Mouse (Mus musculus) cerebellum, adult 11-12 months (tissue): ENCODE measurements around the gene Gm10322.
A peak's percentile ranks its signal among the peaks of the same experiment; 100 is the strongest.

ENCODE experiments used
- DNase-seq: peaks from one replicate; pipeline ENCODE4 v3.0.0; 2022

Gene Gm10322

GRCm38 (mm10) chr10:59602891-59603290 is 13.0 kb upstream of the Gm10322 start:
- peak; percentile 60 for DNase-seq

- peak; percentile 35 for DNase-seq
Measured at GRCm38 (mm10) chr10:59603843-59604242, 12.0 kb upstream of the Gm10322 start.

- no peak for DNase-seq
Measured at GRCm38 (mm10) chr10:59604879-59605464, 10.9 kb upstream of the Gm10322 start.

GRCm38 (mm10) chr10:59613276-59613675 is 2.6 kb upstream of the Gm10322 start:
- DNase-seq: no peak

- peak; percentile 77 for DNase-seq
Measured at GRCm38 (mm10) chr10:59614141-59614540, 1.7 kb upstream of the Gm10322 start.

- peak; percentile 64 for DNase-seq
Measured at GRCm38 (mm10) chr10:59615411-59615810, 452 bp upstream of the Gm10322 start.

GRCm38 (mm10) chr10:59616522-59616921 is 659 bp downstream of the Gm10322 start, which contains the start of gene Mcu:
Gene Mcu, minus strand, starts transcription at chr10:59616692.
- DNase-seq: peak; percentile 97

GRCm38 (mm10) chr10:59617776-59618175 is 1.9 kb downstream of the Gm10322 start:
- DNase-seq: no peak

- no peak for DNase-seq
Measured at GRCm38 (mm10) chr10:59621355-59621754, 5.5 kb downstream of the Gm10322 start.

- peak; percentile 63 for DNase-seq
Measured at GRCm38 (mm10) chr10:59623496-59623895, 7.6 kb downstream of the Gm10322 start.

GRCm38 (mm10) chr10:59628641-59629505 is 13.0 kb downstream of the Gm10322 start:
- DNase-seq: no peak

- DNase-seq: no peak
Measured at GRCm38 (mm10) chr10:59629506-59629782, 13.6 kb downstream of the Gm10322 start.

GRCm38 (mm10) chr10:59636048-59636447 is 20.2 kb downstream of the Gm10322 start:
- DNase-seq: no peak

GRCm38 (mm10) chr10:59636751-59637533 is 21.1 kb downstream of the Gm10322 start:
- no peak for DNase-seq

- no peak for DNase-seq
Measured at GRCm38 (mm10) chr10:59637596-59638124, 21.8 kb downstream of the Gm10322 start.

- DNase-seq: no peak
Measured at GRCm38 (mm10) chr10:59638576-59638975, 22.7 kb downstream of the Gm10322 start.

GRCm38 (mm10) chr10:59642659-59643377 is 27.0 kb downstream of the Gm10322 start:
- no peak for DNase-seq

- no peak for DNase-seq
Measured at GRCm38 (mm10) chr10:59643645-59644044, 27.8 kb downstream of the Gm10322 start.

- no peak for DNase-seq
Measured at GRCm38 (mm10) chr10:59644710-59645109, 28.8 kb downstream of the Gm10322 start.

GRCm38 (mm10) chr10:59645153-59645552 is 29.3 kb downstream of the Gm10322 start:
- no peak for DNase-seq

- no peak for DNase-seq
Measured at GRCm38 (mm10) chr10:59646821-59647378, 31.0 kb downstream of the Gm10322 start.

GRCm38 (mm10) chr10:59656799-59657198 is 40.9 kb downstream of the Gm10322 start:
- no peak for DNase-seq
